Mouse (Mus musculus) lung, adult 2 months (tissue): ENCODE measurements around the gene Aloxe3.

ENCODE experiments used
- CTCF ChIP-seq: fragments of 200-500 bp; IDR thresholded peaks from 2 replicates; pipeline ENCODE4 v1.5.1; 2011; ENCODE audit warnings: mild to moderate bottlenecking, low read length, control low read depth; ENCODE audit not compliant: insufficient read depth
- POLR2A ChIP-seq: fragments of 200-500 bp; IDR thresholded peaks from 2 replicates; pipeline ENCODE4 v1.6.1; 2011; ENCODE audit warnings: low read depth, mild to moderate bottlenecking, control low read depth, low read length, borderline replicate concordance; ENCODE audit errors: extremely low read depth

DNA sequence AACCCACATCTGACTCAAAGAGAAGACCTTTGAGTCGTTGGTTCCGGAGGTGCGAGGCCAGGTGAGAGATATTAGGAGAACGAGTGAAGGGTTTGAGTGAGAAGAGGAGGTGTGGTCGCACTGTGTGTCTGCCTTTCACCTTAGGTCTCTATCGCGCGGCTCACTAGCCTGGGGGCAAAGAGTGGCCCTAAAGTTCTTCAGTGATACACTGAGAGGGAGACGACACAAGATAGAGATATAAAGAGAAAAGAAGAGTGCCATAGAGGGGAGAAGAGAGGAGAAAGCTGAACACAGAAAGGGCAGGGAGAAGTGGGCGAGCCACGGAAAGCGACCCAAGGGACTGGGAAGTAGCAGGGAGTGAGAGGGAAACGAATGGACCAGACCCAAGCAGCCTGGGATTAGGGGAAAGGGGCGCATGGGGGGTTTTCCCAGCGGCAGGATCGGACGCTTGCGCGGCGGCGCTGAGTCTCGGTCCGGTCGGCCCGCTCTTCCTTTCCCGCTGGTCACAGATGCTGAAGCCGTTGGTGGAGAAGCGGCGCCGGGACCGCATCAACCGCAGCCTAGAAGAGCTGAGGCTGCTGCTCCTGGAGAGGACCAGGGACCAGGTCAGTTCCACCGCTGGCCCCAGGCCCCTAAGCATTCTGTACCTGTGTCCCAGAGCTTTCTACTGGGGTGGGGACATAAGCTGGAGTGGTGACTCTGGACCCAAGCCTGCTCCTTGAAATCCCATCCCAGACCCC, 4.5 kb upstream of the Aloxe3 start:
- TF ChIP-seq CTCF = no peak
- no peak for TF ChIP-seq POLR2A
